Comparison of ENCODE assay signal across 18 mouse cellular contexts in genomic region chr1:119108578-119108977, GRCm38 (mm10). TPM values are rescaled to one million over a fixed set of nuclear protein-coding genes. Genes with fewer than 3 reads are reported as not detected.
"Had no signal": no experiment of that assay in that cellular context is flagged by ENCODE, and none has a peak within 500 bp of the region (broad histone marks: within the 10 kb centered on the region; RNA-seq: fewer than 3 reads in every experiment).

No protein-coding gene starts in this region.

- H3K27ac ChIP-seq: kidney, postnatal 0 days; limb, embryonic 13.5 days; liver, embryonic 15.5 days; midbrain, embryonic 13.5 days; neural tube, embryonic 13.5 days had no signal

- H3K4me3 ChIP-seq: limb, embryonic 13.5 days; liver, embryonic 15.5 days; midbrain, embryonic 13.5 days; neural tube, embryonic 13.5 days had no signal

- H3K27me3 ChIP-seq: limb, embryonic 13.5 days; liver, embryonic 15.5 days; midbrain, embryonic 13.5 days; neural tube, embryonic 13.5 days had no signal

- H3K4me1 ChIP-seq: limb, embryonic 13.5 days; liver, embryonic 15.5 days; neural tube, embryonic 13.5 days had no signal

- ATAC-seq: lung, postnatal 0 days; midbrain, embryonic 13.5 days had no signal

- DNase-seq: kidney, adult 2 months; layer of hippocampus, adult 9-11 months; layer of hippocampus, postnatal 36 days; left cerebral cortex, postnatal 4 days; lung, adult 2 months; lung, postnatal 36 days; retina, postnatal 1 day; right cerebral cortex, postnatal 4 days; spleen, adult 18-20 months; thymus, postnatal 4 days had no signal

- H3K9ac ChIP-seq: limb, embryonic 13.5 days; liver, embryonic 15.5 days; midbrain, embryonic 13.5 days; neural tube, embryonic 13.5 days had no signal

- H3K36me3 ChIP-seq: limb, embryonic 13.5 days; liver, embryonic 15.5 days; midbrain, embryonic 13.5 days; neural tube, embryonic 13.5 days had no signal

- H3K4me2 ChIP-seq: limb, embryonic 13.5 days; liver, embryonic 15.5 days; midbrain, embryonic 13.5 days; neural tube, embryonic 13.5 days had no signal

- H3K9me3 ChIP-seq: limb, embryonic 13.5 days; liver, embryonic 15.5 days; midbrain, embryonic 13.5 days; neural tube, embryonic 13.5 days had no signal

RNA-seq across cellular contexts. Expression of gene Gli2, which starts 55.2 kb away (rescaled TPM):
- total RNA-seq: liver, adult 2 months; megakaryocyte progenitor cell, adult 5-6 weeks had no signal
